Mouse (Mus musculus): ENCODE measurements at regions not wholly inside any gene's neighbourhood (a gene's known extent, or its start where the extent isn't known, plus 50 kb on each side); places are given as distances from the start of the nearest gene placed in this dataset.

GRCm38 (mm10) chr12:32709188-32709587, 110.2 kb upstream of the Nampt start:
- H3K4me3 ChIP-seq (ENCODE audit: insufficient read depth, low read depth, low read length): no peak overlapping the region
- H3K27ac ChIP-seq (replicated peaks; ENCODE audit: low read depth, low read length): peak overlapping the region; percentile 68
- no peaks in the 10 kb centered on the region for H3K4me1 ChIP-seq (ENCODE audit: control insufficient read depth, insufficient read depth, insufficient read length, low read length)

DNA sequence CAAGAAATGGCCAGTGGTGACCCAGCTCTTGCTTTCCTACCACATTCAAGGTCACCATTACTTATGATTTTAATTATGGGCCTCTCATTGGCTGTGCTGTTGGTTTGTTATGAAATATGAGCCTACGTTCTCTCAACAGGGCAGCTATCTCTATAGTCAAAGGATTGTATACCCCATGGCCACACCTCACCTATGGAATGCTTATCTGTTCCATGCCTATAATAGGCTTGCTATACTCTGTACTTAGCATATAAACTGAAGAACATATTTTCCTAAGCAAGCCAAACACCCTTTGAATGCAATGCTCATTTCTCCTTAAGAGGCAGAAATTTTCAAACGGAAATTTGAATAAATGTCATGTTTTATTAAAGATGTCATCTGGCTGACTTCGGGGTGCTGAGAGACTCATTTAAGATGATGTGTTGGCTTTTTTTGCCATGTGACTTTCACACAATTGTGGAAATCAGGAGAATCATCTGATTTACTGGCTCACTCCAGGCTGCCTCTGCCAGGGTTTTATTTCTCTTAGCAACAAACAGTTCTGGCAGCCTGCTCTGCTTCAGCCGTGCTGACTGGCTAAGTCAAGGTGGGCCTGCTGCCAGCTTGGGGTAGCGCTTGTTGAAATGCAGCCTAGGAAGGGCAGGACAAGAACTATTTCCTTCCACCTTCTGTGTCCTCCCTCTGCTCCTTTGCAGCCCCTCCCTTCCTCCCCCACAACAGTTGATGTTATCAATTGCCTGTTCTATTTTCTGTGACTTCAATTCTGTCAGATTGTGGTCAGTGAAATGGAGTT, 102.0 kb upstream of the Nampt start:
- H3K27ac ChIP-seq (replicated peaks; ENCODE audit: low read depth, low read length): 0 out of 2 replicates have a peak overlapping the region, but pooled peaks have one; percentile 1
- no peak overlapping the region for H3K4me3 ChIP-seq (ENCODE audit: insufficient read depth, low read depth, low read length)

DNA sequence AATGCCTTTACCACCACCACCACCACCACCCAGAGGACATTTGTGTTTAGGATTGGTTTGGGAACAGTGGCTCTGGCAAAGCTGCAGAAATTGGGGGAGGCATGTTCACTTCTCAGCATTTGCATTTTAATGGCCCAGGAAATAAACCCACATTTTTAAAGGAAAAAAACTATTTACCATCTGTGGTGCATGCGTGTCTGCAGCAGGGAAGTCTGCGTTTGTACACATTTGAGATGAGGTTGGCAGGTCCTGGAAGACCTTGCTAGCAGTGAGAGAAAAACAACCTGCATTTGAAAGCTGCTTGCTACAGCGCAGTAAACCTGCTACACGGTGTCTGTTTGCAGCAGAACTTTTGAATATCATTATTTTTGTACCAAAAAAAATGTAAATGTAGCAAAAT, 100.1 kb upstream of the Nampt start:
- H3K4me3 ChIP-seq (ENCODE audit: insufficient read depth, low read depth, low read length): no peak overlapping the region
- H3K4me1 ChIP-seq (ENCODE audit: control insufficient read depth, insufficient read depth, insufficient read length, low read length): 0 out of 2 replicates have a peak, but pooled peaks cover 3% of the 10 kb centered on the region
- H3K27ac ChIP-seq (replicated peaks; ENCODE audit: low read depth, low read length): no peak overlapping the region

More for the DNA sequence above, 102.0 kb upstream of the Nampt start:
- H3K4me1 ChIP-seq (ENCODE audit: control insufficient read depth, insufficient read depth, insufficient read length, low read length): 0 out of 2 replicates have a peak, but pooled peaks cover 3% of the 10 kb centered on the region

GRCm38 (mm10) chr12:32724451-32725188, 94.7 kb upstream of the Nampt start:
- Histone ChIP-seq H3K4me1 (ENCODE audit: control insufficient read depth, insufficient read depth, insufficient read length, low read length) (no peaks in the 10 kb centered on the region), H3K27ac (replicated peaks; ENCODE audit: low read depth, low read length) (no peak overlapping the region)

DNA sequence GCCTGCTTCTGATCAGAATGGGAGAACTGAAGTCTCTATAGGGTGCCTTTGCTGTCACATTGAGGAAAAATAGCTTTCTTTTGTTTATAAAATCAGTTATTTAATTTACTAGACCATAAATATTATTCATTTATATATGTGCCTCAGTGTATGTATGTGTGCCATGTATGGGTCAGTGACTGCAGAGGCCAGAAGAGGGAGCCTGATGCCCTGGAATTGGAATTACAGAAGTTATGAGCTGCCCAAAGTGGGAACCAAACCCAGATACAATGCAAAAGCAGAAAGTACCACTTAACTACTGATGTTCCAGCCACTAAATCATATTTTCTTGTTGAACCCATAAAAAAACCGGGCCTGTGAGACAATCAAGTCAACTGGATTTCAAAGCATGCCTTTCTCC, 91.8 kb upstream of the Nampt start:
- Histone ChIP-seq H3K27ac (replicated peaks; ENCODE audit: low read depth, low read length) (no peak overlapping the region), H3K4me1 (ENCODE audit: control insufficient read depth, insufficient read depth, insufficient read length, low read length) (no peaks in the 10 kb centered on the region), H3K4me3 (ENCODE audit: insufficient read depth, low read depth, low read length) (no peak overlapping the region)

More at GRCm38 (mm10) chr12:32724451-32725188, 94.7 kb upstream of the Nampt start:
- H3K4me3 ChIP-seq (ENCODE audit: insufficient read depth, low read depth, low read length): no peak overlapping the region

DNA sequence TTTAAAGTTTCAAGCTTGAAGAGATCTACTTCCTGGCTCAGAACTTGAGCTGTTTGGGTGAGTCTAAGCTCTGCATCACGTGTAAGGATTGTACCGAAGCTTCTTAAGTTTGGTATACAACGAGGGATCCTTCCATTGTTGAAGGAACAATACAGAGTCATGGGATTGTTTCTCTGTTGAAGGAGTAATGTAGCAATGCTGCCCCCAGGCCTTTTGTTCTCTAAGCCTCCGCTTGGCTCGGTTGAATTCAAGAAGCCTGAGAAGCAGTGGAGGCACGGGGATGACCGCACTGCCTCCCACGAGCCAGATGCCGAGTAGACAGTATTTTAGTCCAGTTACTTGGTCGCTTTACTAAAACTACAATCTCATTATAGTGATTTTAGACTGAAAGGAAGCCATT, 90.9 kb upstream of the Nampt start:
- H3K4me1 ChIP-seq (ENCODE audit: control insufficient read depth, insufficient read depth, insufficient read length, low read length): no peaks in the 10 kb centered on the region

GRCm38 (mm10) chr12:32735224-32735623, 84.1 kb upstream of the Nampt start:
- H3K4me3 ChIP-seq (ENCODE audit: insufficient read depth, low read depth, low read length): no peak overlapping the region
- H3K27ac ChIP-seq (replicated peaks; ENCODE audit: low read depth, low read length): no peak overlapping the region
- H3K4me1 ChIP-seq (ENCODE audit: control insufficient read depth, insufficient read depth, insufficient read length, low read length): no peaks in the 10 kb centered on the region

More for the DNA sequence above, 90.9 kb upstream of the Nampt start:
- no peak overlapping the region for H3K4me3 ChIP-seq (ENCODE audit: insufficient read depth, low read depth, low read length)
- no peak overlapping the region for H3K27ac ChIP-seq (replicated peaks; ENCODE audit: low read depth, low read length)

DNA sequence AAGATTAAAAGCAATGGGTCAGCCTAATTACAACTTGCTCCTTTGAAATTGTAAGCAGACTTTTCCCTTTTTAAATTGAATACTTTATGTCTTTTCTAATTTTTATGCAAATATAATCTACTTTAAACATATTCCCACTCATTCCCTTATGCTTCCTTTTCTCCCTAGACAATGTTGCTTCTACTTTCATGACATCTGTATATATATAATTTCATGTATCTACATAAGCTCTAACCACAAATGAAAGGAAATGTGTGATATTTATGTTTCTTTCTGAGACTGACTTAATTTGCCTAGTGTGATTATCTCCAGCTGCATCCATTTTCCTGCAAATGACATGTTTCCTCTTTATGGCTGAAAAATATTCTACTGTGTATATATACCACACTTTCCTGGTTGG, 77.9 kb upstream of the Nampt start:
- Histone ChIP-seq H3K4me3 (ENCODE audit: insufficient read depth, low read depth, low read length) (no peak overlapping the region), H3K27ac (replicated peaks; ENCODE audit: low read depth, low read length) (no peak overlapping the region), H3K4me1 (ENCODE audit: control insufficient read depth, insufficient read depth, insufficient read length, low read length) (no peaks in the 10 kb centered on the region)

DNA sequence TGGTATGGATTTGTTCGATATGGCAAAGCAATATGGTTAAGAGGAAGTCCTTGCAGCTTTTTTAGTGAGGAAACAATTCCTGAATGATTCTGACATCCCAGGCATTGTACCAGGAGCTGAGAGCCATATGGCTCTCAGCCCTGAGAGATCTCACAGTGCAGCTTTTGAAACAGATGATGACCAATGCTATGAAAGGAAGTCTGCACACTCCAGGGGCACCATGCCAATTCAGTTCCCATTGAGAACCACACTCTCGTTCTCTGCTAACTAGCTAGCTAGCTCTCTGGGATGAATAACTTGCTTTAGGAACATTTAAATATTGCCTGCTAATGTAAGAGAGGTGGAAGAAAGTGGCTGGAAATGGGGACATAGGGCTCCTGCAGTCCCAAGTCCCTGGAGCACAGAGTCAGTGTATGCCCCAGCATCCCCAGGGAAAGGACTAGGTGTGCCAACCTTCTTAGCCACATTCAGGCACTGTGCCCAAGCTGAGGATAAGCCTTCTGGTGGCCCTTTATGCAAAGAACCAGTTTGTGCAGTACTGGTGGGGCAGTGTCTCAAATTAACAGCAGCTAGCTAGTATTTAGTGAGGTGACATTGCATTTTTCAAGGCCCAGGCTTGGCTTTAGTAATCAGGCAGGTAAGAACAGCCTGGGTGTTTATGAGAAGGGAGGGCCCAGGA, 61.8 kb upstream of the Nampt start:
- H3K4me1 ChIP-seq (ENCODE audit: control insufficient read depth, insufficient read depth, insufficient read length, low read length): no peaks in the 10 kb centered on the region
- H3K27ac ChIP-seq (replicated peaks; ENCODE audit: low read depth, low read length): 0 out of 2 replicates have a peak overlapping the region, but pooled peaks have one; percentile 27
- no peak overlapping the region for H3K4me3 ChIP-seq (ENCODE audit: insufficient read depth, low read depth, low read length)

GRCm38 (mm10) chr12:32758150-32758549, 61.2 kb upstream of the Nampt start:
- no peak overlapping the region for H3K4me3 ChIP-seq (ENCODE audit: insufficient read depth, low read depth, low read length)
- H3K4me1 ChIP-seq (ENCODE audit: control insufficient read depth, insufficient read depth, insufficient read length, low read length): no peaks in the 10 kb centered on the region
- H3K27ac ChIP-seq (replicated peaks; ENCODE audit: low read depth, low read length): no peak overlapping the region

DNA sequence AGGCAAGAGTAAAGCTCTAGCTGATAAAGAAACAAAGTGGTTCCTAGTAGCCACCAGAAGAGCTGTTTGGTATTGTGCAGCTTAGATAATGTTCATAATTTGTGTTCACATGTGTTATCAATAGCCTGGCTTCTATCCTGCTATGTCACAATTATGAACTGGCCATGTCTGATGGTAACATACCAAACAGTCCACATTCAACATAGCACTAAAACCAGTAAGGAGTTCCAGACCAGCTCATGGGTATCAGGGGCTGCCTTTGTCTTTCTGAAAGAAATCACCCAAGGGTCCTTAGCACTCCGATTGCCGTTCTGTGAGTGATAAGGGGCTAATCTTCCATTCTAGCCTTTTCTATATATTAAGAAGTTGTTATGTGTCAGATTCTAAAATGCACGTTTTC, 58.7 kb upstream of the Nampt start:
- Histone ChIP-seq H3K4me1 (ENCODE audit: control insufficient read depth, insufficient read depth, insufficient read length, low read length) (peaks cover 3% of the 10 kb centered on the region; the same call in 1 of the 2 replicates), H3K4me3 (ENCODE audit: insufficient read depth, low read depth, low read length) (no peak overlapping the region), H3K27ac (replicated peaks; ENCODE audit: low read depth, low read length) (no peak overlapping the region)

DNA sequence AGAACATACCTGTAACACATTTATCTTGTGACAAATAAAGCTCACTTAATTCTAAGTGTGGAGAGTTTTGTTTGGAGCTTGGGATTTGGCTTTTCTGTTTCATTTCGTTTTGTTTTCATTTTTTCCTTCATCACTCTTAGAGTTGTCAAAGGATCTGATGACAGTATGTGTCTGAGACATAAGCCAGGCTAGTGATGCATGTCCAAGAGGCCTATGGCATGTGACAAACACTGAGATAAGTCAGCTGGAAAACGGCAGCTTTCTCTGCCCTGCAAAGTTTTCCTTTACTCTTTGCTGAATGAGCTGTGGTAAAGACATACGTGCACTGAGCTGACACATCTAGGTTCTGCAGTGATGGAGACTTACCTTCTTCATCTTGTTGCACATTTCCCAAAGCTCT, 58.3 kb upstream of the Nampt start:
- H3K27ac ChIP-seq (replicated peaks; ENCODE audit: low read depth, low read length): no peak overlapping the region
- no peak overlapping the region for H3K4me3 ChIP-seq (ENCODE audit: insufficient read depth, low read depth, low read length)
- H3K4me1 ChIP-seq (ENCODE audit: control insufficient read depth, insufficient read depth, insufficient read length, low read length): peaks cover 3% of the 10 kb centered on the region; the same call in 1 of the 2 replicates

- Histone ChIP-seq H3K27ac (replicated peaks; ENCODE audit: low read depth, low read length) (peak overlapping the region; percentile 42; the same call in 1 of the 2 replicates), H3K4me1 (ENCODE audit: control insufficient read depth, insufficient read depth, insufficient read length, low read length) (peaks cover 13% of the 10 kb centered on the region; the same call in 1 of the 2 replicates), H3K4me3 (ENCODE audit: insufficient read depth, low read depth, low read length) (no peak overlapping the region)
These were observed 55.1 kb upstream of the Nampt start for GRCm38 (mm10) chr12:32764271-32764670.

DNA sequence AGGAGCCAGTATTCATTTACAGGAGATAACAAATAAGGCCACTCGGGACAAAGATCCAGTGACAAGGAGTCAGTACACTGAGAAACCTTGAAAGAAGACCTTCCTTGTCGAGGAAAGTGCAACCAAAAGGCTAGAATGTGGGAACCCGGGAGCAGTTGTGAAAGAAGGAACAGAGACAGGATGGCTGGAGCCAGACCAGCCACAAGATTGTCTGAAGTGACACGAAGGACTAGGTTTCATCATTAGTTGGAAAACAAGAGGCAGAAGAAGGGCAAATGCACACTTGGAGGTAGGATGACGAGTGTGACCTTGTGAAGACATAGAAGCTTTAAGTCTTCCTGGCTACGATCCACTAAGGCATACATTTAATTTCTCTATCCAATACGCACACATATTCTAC, 54.6 kb upstream of the Nampt start:
- Histone ChIP-seq H3K27ac (replicated peaks; ENCODE audit: low read depth, low read length) (peak overlapping the region; percentile 42; the same call in 1 of the 2 replicates), H3K4me1 (ENCODE audit: control insufficient read depth, insufficient read depth, insufficient read length, low read length) (peaks cover 13% of the 10 kb centered on the region; the same call in 1 of the 2 replicates)

GRCm38 (mm10) chr12:32765861-32766260, 53.5 kb upstream of the Nampt start:
- Histone ChIP-seq H3K4me1 (ENCODE audit: control insufficient read depth, insufficient read depth, insufficient read length, low read length) (peaks cover 13% of the 10 kb centered on the region; the same call in 1 of the 2 replicates), H3K27ac (replicated peaks; ENCODE audit: low read depth, low read length) (0 out of 2 replicates have a peak overlapping the region, but pooled peaks have one; percentile 20), H3K4me3 (ENCODE audit: insufficient read depth, low read depth, low read length) (no peak overlapping the region)

More for the DNA sequence above, 54.6 kb upstream of the Nampt start:
- no peak overlapping the region for H3K4me3 ChIP-seq (ENCODE audit: insufficient read depth, low read depth, low read length)
